Mouse (Mus musculus) gastrocnemius, adult 8-10 months (tissue): ENCODE data around the gene Zfp689. TPM values are rescaled to one million over a fixed set of nuclear protein-coding genes. Genes with fewer than 3 reads are reported as not detected.
"Not testable (repeated sequence)": the region's sequence is repeated elsewhere in the genome, so short reads cannot be mapped to it uniquely, and the experiment has no call there.

Experiments
- DNase-seq, 2 experiments: peaks; one replicate each; pipeline ENCODE4 v3.0.0; 2022; ENCODE audit warnings: low spot score in 2 of 2
- total RNA-seq, 4 experiments: library from RNA; stranded (reverse); gene quantifications; 2 replicates each; pipeline ENCODE4 v1.2.4; 2022

Zfp689 gene
- total RNA-seq, result 1 to 10 TPM in 3 of 4 experiments, under 1 TPM in 1; 0.88 to 1.3 (median 1.2) TPM

DNA sequence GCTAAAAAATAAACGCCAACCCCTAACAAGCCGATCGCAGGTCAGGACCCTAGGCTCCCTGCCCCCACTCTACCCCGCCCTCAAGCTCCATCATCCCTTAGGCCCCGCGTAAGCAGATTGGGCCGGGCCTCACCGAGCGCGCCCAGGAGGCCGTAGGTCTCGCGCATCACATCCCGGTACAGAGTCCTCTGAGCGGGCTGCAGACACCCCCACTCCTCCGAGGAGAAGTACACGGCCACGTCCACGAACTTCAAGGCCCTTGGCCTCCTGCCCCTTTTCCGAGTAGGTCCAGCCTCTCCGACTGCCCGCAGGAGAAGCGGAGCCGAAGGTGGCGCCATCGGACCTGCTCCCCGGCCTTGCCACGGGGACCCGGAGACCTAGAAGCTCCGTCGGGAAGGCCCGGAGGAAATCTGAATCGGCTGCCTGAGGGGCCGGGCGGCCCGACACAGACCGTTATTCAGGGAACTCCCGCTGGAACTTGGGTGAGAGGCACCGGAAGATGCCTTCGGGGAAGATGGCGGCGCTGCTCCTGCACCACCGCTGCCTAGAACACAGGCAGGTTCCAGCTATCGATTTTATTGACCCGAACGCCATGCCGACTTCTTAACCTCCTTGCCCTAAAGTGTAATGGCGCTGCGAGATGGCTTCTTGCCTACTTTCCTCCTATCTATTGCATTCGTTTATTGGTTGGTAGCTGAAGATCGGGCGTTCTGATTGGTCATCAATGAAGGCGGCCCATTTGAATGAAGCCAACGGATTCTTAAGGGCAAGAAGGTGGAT is at the start of gene Zfp689:
Zfp689 (minus strand) TSS at position 638 of the 780 bp plus-strand sequence.
- peak; percentile 93 for DNase-seq

DNA sequence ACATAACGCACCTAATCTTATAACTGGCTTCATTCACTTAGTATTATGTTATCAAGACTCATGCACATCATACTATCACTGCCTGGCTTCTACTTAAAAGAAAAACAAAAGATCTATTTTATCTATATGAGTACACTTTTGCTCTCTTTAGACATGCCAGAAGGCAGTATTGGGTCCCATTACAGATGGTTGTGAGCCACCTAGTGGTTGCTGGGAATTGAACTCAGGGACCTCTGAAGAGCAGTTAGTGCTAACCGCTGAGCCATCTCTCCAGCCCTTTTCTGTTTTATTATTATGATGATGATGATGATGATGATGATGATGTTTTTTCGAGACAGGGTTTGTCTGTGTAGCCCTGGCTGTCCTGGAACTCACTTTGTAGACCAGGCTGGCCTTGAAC is 49.4 kb upstream of the Zfp689 start:
- no peak for DNase-seq

DNA sequence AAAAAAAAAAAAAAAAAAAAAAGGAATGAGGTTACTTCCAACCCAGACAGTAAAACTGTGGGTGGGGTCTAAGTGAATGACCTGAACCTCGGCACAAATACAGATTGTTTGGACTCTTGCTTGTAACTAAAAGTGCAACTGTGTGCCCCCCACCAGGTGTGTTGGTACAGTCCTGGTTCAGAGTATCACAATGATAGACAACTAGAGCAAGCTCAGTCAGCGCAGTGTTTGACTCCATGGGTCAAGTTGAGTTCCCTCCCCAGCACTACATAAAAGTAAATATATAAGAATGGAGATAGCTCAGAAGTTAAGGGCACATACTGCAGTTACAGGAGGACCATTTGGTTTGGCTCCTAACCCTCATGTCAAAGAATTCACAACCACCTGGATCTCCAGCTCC is 48.4 kb upstream of the Zfp689 start:
- DNase-seq, result no peak

DNA sequence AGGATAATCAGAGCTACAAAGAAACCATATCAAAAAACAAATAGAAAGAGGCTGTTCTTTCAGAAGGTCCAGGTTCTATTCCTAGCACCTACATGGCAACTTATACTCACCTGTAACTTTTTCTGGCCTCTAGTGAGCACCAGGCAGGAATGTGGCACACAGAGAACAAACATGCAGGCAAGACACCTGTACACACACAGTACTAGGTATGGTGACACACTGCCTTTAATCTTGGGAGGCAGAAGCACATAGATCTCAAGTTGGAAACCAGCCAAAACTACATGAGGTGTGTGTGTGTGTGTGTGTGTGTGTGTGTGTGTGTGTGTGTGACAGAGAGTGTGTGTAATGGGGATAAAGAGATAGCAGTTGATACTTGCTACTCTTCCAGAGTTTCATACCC is 45.7 kb upstream of the Zfp689 start:
- no peak for DNase-seq

DNA sequence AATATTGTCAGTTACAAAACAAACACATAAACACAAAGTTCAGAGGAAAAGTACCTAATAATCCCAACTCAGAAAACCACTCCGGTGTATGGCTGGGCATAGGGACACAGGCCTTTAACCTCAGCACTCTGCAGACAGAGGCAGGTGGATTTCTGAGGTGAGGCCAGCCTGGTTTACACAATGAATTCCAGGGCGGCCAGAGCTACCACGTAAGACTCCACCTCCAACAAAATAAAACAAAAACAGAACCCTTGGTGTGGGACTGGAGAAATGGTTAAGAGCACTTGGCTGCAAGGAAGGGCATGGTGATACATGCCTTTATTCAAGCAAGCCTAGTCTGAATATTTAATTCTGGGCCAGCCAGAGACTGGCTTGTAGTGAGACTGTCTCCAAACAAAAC is 42.9 kb upstream of the Zfp689 start:
- DNase-seq, result no peak

DNA sequence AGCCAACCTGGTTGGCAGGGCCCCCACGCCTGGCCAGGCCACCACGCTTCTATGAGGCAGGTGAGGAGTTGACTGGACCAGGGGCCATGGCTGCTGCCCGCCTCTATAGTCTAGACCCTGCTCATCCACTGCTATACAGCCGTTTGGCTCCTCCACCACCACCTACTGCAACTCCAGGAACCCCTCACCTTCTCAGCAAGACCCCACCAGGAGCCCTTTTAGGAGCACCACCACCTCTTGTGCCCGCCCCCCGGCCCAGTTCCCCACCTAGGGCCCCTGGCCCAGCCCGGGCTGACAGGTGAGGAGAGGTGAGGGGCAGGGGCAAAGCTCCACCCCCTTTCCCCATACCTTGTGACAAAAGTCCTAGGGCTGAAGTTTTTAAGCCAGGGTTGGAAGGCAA is 41.0 kb upstream of the Zfp689 start:
- DNase-seq, result no peak

DNA sequence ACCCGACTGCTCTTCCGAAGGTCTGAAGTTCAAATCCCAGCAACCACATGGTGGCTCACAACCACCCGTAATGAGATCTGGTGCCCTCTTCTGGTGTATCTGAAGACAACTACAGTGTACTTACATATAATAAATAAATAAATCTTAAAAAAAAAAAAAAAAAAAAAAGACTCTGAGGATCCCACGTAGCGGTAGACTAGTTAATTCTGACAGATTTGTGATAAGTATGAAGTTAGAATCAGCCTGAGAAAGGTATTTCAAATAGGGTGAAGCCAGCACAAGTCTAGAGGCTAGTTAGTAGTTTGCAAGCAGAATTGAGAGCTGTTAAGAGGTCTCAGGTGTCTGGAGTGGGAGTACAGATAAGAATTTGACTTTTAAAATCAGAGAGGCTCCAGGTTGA is 39.4 kb upstream of the Zfp689 start:
- not testable (repeated sequence) for DNase-seq

DNA sequence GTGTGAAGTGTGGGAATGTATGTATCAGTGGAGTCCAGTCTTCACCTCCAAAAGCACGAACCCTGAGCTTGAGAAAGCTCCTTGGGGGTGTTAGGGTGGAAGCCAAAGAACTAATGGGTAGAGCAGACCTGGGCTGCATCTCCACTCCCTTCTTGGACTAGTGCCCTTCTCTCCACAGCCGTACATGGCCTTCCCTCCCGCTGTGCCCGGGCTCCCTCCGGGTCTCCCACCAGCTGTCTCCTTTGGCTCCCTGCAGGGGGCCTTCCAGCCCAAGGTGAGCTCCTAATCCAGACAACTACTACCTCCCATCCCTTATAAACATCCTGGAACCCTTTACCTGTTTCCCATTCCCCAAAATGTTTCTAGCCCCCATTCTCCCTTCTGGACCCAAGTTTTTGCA is 36.5 kb upstream of the Zfp689 start:
- no peak for DNase-seq

DNA sequence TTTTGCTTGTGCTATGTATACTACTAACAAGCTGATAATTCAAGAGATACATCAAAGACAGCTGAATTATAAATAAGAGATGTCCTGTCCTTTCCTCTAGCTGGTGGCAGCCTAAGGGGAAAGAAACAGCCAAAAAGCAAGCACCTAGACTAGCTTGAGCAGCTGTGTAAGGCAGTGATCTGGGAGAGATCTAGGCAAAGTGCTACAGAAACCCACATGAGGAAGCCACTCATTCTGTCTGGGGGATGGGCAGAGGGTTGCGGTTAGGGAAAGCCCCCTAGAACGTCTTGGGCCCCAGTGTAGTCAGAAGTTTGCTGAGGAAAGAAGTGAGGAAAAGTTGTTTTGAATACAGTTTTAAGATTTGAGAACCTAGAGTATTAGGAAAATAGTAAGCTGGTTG is 31.4 kb upstream of the Zfp689 start:
- DNase-seq, result no peak

DNA sequence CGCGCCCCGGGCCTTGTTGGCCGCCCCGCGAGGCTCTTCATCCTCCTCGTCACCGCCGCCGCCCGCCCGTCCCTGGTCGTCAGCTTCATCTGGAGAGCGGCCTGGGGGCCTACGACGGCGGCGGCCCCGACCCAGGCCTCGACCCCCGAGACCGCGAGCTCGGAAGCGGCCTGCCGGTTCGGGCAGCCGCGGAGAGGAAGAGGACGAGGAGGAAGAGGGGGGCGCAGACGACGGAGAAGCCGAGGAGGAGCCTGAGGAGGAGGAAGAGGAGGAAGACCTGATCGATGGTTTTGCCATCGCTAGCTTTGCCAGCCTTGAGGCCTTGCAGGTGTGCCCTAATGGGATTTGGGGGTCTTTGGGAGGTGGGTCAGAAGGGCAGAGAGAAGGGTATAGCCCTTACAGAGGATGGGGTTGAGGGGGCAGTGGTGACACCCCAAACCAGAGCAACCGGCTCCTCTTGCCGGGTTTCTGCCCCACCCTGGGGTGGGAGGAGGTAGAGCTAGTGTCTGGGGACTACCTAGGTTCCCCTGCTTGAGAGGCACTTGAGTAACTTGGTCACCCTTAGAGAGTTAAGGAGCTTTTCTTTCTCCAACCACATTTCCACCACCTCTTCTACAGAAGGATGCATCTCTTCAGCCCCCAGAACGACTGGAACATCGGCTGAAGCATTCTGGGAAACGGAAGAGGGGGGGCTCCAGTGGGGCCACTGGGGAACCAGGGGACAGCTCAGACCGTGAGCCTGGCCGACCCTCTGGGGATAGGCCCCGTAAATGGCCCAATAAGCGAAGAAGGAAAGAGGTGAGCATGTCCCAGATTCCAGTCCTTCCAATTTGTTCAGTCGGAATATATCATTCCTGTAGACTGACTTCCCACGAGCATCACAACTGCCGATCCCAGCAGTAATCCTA is 30.6 kb upstream of the Zfp689 start:
- DNase-seq, result peak in 1 of 2 experiments; percentile 27

DNA sequence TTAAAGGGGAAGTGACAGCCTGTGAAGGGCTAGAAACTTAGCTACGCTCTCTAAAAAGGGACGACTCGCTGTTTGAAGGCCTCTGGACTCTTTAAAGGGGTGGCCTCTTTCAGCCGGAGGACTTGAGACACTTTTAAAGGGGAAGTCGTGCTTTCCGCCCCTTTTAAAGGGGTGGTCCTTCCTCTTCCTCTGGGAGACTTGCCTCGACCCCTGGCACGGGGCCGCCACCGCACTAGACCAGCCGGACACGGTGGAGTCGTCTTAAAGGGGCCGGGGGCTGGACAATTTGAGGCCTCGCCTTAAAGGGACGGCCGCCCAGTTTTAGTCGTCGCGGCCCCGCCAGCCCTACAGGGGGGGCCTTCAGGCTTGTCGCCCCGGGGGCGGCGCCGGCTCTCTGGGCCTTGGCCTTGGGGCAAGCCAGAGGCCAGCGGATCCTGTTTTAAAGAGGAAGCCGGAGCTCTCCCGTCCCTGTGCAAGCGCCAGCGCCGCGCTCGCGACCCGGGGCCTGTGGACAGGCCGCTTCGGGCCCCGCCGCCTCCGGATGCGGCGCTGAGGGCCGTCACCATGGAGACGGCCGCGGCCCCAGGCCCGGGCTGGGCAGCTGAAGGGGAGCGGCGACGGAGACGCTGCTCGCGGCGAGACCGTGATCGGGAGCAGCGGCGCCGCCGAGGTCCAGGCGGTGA is 29.8 kb upstream of the Zfp689 start, which contains the start of gene Fbrs:
Fbrs (plus strand) TSS at position 565 of the 683 bp plus-strand sequence.
- peak; percentile 96 to 98 for DNase-seq

DNA sequence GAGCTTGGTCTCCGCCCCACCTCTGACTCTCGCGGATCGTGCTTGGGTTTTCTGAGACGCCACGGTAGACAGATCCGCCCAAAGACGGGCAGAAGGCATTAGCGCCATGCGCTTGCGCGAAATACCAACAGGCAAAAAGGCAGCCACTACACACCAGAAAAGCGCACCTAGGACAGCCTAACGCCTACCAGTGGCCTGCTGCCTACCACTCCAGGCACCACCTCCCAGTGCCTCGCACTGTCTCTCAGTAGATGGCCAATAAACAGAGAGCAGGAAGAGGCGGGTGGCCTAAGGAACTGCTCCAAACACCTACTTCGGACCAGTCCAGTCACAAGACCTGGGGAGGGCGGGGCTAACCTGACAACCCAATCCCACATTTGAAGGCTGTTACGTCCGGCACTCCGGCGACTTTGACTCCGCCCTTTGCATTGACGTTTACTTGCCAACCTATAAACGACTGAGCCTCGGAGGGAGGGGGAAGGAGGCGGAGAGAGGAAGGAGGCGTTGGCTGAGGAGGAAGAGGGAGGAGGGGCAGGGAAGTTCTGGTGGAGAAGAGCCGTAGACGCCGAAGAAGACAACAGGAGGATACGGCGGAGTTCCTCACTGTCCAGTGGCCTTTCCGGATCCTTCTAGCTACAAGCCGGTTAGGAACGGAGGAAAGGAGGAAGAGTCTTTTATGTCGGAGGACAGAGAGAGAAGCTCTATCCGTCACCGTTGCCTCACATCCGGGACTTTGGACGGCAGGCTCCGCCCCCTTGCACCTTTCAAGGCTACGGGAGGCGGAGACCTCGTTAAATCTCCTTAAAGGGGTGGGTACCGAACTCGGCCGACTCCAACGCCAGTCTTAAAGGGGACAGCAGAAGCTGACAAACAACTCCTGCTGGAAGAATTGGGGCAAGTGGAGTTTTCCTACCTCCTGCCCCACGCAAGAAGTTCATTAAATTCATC is 29.0 kb upstream of the Zfp689 start:
- peak; percentile 99 to 100 for DNase-seq

DNA sequence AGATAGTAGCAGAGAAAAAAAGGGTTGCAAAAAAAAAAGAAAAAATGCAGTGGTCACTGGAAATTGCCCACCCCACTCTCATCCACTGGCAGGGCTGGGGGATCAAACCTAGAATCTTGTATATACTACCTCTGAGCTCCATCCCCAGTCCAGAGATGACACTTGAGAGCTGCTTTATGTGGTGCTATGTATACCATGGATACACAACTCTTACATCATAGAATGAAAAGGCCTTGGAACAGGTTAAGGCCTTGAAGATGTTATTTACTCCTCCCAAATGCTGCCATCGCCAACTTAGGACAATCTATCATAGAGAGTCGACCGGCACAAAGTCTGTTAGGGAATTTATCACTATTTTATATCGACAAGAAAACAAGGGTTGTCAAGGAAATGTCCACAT is 27.9 kb upstream of the Zfp689 start:
- no peak for DNase-seq

DNA sequence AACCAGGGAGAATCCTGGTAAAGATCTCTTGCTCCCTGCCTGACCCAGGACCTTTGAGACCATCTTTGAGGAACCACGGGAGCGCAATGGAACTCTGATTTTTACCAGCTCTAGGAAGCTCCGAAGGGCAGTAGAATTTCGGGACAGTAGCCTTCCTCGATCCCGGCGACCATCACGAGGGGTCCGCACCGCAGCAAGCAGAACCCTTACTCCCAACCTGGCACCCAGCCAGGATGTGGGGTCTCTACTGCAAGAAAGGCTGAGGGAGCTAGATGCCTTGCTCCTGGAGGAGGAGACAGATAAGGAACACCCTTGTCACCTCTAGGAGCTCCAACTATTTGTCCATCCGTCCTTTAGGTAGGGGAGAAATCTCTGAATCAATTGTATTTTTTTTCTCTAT is 27.4 kb upstream of the Zfp689 start:
- DNase-seq, result no peak

DNA sequence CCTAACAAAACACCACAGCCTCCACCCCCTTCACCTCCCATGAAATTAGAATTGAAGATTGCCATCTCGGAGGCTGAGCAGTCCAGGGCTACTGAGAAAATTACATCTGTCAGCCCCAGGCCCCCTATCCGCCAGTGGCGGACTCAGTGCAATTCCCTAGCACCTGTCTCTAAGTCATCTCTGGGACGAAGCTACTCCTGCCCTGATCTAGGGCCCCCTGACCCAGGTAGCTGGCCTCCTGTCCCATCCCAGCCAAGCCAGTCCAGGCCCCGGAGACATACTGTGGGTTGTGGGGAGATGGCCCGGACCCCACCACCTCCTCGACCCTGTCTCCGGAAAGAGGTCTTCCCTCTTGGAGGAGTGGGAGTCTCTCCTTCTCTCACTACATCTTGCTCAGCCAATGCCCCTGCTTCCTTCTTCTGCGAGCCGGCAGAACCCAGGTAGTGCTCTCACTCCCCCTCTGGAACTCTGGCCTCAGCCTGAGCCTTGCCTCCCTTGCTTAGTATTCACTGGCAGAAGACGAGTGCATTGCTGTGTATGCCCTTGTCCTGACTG is 26.3 kb upstream of the Zfp689 start:
- no peak for DNase-seq

DNA sequence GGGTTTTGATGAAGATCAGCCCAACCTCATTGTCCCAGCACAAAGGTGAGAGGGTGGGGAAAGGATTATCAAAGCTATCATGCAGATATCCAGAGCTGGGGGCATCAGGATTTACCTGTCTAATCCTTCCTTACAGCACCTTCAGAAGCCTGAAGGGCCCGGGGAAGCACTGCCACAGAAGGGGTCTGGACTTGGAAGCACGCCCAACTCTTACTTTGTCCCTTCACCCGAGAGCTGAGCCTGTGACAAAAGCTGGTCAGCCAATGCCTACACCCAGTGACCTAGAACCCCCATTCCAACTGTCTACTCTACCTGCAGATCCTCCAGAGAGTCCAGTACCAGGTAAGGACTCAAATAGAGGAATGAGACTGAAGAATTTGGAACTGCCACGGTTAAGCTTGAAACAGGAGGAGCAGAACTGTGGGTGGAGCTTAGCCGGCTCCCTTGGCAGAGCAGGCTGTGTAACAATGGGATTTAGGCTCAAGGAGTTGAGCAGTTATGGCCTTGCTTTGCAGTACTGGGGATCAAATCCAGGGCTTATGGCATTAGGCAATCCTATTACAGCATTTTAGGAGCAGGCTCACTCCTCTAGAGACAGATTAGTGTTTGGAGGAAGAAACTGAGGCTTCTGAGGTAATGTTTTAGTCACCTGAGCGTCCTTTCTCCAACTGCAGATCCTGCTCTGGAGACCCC is 25.6 kb upstream of the Zfp689 start:
- no peak for DNase-seq

DNA sequence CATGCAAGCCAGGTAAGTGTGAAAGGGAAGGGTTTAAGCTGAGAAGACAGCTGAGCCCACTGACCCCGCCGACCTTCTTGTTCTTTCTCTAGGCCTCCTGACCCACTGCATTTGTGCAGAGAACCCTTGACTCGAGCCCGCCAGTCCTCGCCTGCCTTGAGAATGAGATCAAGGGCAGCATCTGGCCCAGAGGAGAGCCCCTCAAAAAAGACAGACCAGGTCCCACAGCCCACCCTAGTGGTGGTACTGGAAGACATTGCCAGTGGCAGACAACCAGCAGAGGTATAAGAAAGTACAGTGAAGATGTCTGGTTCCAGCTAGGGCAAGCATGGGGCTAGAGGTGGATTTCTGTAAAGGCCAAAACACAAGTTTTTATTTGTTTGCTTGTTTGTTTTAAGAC is 24.7 kb upstream of the Zfp689 start:
- no peak for DNase-seq

DNA sequence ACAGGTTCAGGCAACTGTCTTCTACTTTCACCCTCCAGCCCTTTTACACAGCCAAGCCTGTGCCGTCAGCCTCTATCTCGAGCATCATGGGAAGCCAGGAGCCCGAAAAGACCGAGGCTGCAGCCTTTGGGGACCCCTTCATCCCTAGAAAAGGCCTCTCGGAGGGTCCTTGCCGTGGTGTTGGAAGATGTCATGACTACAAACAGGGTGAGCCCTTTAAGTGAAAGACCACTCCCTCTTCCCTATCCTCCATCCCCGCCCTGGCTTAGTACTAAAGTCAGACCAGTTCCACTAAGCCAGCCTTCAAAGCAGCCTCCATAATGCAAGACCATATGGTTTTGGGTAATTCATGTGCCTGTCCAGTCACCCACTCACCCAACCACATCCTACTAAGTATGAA is 23.1 kb upstream of the Zfp689 start:
- DNase-seq, result no peak

DNA sequence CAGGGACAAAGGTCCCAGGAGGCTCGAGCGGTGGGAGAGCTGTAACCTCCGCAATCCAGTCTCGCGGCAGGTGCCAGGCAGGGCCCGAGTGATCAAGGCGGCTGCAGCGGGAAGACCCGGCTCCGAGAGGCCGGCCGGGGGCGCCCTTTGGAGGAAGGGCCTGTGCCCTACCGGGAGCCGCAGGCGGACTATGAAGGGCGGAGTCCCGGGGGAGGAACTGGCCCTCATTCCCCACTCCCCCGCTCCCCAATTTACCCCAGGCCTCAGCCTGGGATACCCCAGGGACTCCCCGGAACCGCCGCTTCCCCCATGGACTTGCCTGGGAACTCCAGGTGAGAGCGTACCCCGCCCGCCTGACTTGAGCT is 22.7 kb upstream of the Zfp689 start:
- DNase-seq, result peak; percentile 36 to 62
